Mouse (Mus musculus) lung, postnatal 0 days (tissue): Measurements from ENCODE around the gene Nipal3.

Source experiments
- CTCF ChIP-seq: IDR thresholded peaks from 2 replicates; pipeline ENCODE4 v1.5.1; 2016; ENCODE audit warnings: antibody characterized with exemption, mild to moderate bottlenecking
- EP300 ChIP-seq: IDR thresholded peaks from 2 replicates; pipeline ENCODE4 v1.6.1; 2016; ENCODE audit warnings: antibody characterized with exemption, mild to moderate bottlenecking, control low read depth

DNA sequence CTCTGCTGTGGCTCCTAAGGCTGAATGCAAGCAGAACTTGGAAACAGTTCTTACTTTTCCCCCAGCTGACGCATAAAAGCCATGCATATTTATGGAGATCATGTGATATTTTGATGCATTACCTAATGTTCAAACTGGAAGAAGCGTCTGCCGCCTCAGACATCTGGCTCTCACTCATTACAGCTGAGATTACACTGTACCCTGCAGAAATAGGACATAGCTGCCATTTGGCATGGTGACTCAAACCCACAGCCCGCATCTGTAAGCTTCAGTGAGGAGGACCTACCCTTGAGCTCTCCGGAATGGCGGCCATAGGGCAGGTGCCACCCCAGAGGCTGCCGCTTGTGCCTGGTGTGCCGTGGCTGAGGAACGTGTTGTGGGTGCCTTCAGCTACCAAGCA lies 36.4 kb upstream of the Nipal3 start:
- TF ChIP-seq CTCF (no peak), EP300 (no peak)
